Mouse (Mus musculus) kidney, embryonic 16.5 days (tissue): ENCODE measurements at regions not wholly inside any gene's neighbourhood (a gene's known extent, or its start where the extent isn't known, plus 50 kb on each side); places are given as distances from the start of the nearest gene placed in this dataset.

Experiments
- ATAC-seq: fragments of 200-750 bp; cut with Nextera tagmentation; 2 replicates; pipeline ENCODE4 v1.8.0; 2017; ENCODE audit warnings: moderate TSS enrichment; ENCODE audit not compliant: low FRiP score, low TSS enrichment
- H3K27ac ChIP-seq: fragments of 300-500 bp; sonication (generic); 2 replicates; pipeline ENCODE4 v1.5.1; 2014; ENCODE audit warnings: low read length
- H3K27me3 ChIP-seq: fragments of 300-500 bp; sonication (generic); 2 replicates; pipeline ENCODE4 v1.6.1; 2014; ENCODE audit warnings: low read length, control low read depth, mixed read lengths; ENCODE audit not compliant: insufficient read depth
- H3K36me3 ChIP-seq: fragments of 300-500 bp; sonication (generic); 2 replicates; pipeline ENCODE4 v1.6.1; 2014; ENCODE audit warnings: low read length, control low read depth, mixed read lengths; ENCODE audit not compliant: insufficient read depth
- H3K4me1 ChIP-seq: fragments of 300-500 bp; sonication (generic); 2 replicates; pipeline ENCODE4 v1.6.1; 2014; ENCODE audit warnings: low read length, control low read depth, mixed read lengths; ENCODE audit not compliant: insufficient read depth
- H3K4me2 ChIP-seq: fragments of 300-500 bp; sonication (generic); replicated peaks from 2 replicates; pipeline ENCODE4 v1.6.1; 2014; ENCODE audit warnings: low read depth, low read length
- H3K4me3 ChIP-seq: fragments of 300-500 bp; sonication (generic); 2 replicates; pipeline ENCODE4 v1.5.1; 2014; ENCODE audit warnings: mild to moderate bottlenecking, low read length
- H3K9ac ChIP-seq: fragments of 300-500 bp; sonication (generic); replicated peaks from 2 replicates; pipeline ENCODE4 v1.6.1; 2014; ENCODE audit warnings: low read length
- H3K9me3 ChIP-seq: fragments of 300-500 bp; sonication (generic); 2 replicates; pipeline ENCODE4 v1.6.1; 2016; ENCODE audit warnings: low read length, control low read depth
- WGBS: fragments of 180-500 bp; shearing (Covaris S2); extraction: QIAGEN DNeasy Blood & Tissue Kit; methylation state at CpG from one replicate; pipeline ENCODE4 v1.1.7; 2014; 5-methylcytosine and 5-hydroxymethylcytosine counted together

DNA sequence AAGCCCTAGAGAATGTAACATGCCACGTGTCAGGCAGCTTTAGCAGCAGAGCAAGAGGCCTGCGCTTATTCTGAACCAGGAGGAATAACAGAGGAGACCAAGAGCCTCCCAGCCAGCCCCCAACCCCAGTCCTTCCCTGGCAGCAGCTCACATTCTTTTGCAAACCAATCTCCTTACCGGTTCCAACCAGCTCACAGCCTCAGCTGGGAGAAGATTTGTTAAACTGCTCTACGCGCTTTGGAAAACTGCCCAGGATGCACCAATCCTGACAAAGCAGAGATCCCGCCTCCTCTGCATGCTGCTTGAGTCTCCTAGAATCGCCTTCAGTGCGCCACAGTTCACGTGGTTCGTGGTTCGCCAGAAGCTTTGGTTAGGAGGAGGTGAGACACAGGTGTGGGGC, 51.8 kb downstream of the Gm9376 start:
- ATAC-seq: 0 out of 2 replicates have a peak, but pooled peaks have one; percentile 35
- WGBS: 55% methylated on average over 11 of the region's 11 CpGs

DNA sequence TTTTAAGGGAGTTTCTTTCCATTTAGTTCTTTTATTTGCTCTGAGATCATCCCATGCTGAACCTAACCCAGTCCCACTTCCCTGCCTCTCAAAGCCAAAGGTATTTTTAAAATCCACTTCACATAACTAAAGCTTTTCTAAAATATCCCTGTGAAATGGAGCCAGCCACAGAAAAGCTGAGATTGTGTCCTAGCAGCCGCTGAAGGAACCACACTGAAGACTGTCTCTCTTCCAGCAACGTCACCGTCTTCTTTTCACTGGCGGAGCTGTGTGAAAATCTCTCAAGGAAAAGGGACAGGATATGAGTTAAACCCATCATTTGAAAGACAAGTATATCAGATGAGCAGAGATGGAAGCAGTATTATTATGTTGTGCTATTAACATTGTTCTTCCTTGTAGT, 53.3 kb downstream of the Gm9376 start:
- Histone ChIP-seq H3K9ac (no peak overlapping the region), H3K4me2 (no peak overlapping the region), H3K9me3 (no peaks in the 10 kb centered on the region), H3K27me3 (peaks cover 30% of the 10 kb centered on the region), H3K27ac (no peak overlapping the region), H3K4me1 (no peaks in the 10 kb centered on the region), H3K4me3 (no peak overlapping the region), H3K36me3 (no peaks in the 10 kb centered on the region)
- 89% methylated on average over 4 of the region's 4 CpGs for WGBS
- no peak for ATAC-seq

More for the DNA sequence above, 51.8 kb downstream of the Gm9376 start:
- Histone ChIP-seq H3K9me3 (no peaks in the 10 kb centered on the region), H3K9ac (no peak overlapping the region), H3K27me3 (peaks cover 25% of the 10 kb centered on the region), H3K4me3 (no peak overlapping the region), H3K4me2 (no peak overlapping the region), H3K27ac (no peak overlapping the region), H3K36me3 (no peaks in the 10 kb centered on the region), H3K4me1 (no peaks in the 10 kb centered on the region)

DNA sequence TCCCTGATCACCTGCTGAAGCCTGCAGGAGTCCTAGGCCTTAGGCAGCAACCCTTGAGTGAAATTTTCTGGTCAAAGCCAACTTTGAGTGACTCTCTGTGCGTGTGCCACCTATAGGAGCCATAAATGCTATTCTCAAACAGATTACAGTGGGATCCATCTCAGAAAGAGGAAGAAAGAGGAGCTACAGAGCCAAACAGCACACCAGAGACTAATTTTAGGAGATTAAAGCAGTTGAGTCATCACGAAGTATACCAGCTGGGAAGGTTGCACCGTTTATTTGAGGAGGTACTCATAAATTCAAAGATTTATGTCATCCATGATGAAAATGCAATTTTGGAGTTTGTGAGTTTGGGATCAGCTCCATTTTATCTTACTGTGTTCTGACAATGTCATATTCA, 54.3 kb downstream of the Gm9376 start:
- H3K9ac ChIP-seq: no peak overlapping the region
- no peak overlapping the region for H3K4me2 ChIP-seq
- no peaks in the 10 kb centered on the region for H3K36me3 ChIP-seq
- no peak overlapping the region for H3K4me3 ChIP-seq
- whole genome bisulfite sequencing: 86% methylated on average over 3 of the region's 3 CpGs
- no peaks in the 10 kb centered on the region for H3K4me1 ChIP-seq
- H3K27ac ChIP-seq: no peak overlapping the region
- no peak for ATAC-seq
- peaks cover 30% of the 10 kb centered on the region for H3K27me3 ChIP-seq
- no peaks in the 10 kb centered on the region for H3K9me3 ChIP-seq

DNA sequence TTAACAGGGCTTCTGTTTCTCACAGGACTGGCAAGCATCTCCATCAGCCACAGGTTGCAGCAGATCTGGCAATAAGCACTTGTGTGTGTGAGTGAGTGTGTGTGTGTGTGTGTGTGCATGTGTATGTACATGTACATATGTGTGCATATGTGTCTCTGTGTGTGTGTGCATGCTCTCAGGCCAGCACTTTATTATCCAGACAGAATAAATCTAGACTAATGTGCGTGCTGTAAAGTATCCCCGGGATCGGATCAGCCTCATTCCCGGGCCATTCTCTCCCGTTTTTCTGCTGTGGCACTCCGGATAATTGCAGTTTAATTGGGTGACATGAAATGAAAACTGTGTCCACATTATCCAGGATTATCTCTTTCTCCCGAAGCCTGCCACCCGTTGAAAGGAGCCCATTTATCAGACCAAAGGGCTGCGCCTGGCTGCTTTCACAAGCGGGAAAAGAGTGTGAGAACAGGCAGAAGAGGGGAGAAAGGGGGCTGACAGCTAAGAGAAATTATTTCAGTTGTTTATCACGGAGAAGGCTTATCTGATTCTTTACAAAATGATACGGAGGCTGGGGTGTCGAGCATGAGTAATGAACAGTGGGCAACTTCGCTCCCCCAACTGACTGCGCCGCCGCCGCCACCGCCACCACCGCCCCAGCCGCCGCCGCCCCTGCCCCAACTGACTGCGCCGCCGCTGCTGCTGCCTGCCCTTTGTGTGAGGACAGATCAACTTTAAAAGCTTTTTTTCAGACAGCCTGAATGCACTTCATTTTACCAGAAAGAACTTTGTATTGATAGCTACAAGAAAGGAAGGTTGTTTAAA, 55.5 kb downstream of the Gm9376 start:
- Histone ChIP-seq H3K36me3 (no peaks in the 10 kb centered on the region), H3K4me2 (peak overlapping the region; percentile 51), H3K27ac (no peak overlapping the region), H3K4me1 (no peaks in the 10 kb centered on the region), H3K4me3 (peak overlapping the region; percentile 36), H3K9ac (no peak overlapping the region), H3K9me3 (no peaks in the 10 kb centered on the region), H3K27me3 (peaks cover 30% of the 10 kb centered on the region)
- WGBS: 8% methylated on average over 26 of the region's 26 CpGs
- ATAC-seq: no peak

DNA sequence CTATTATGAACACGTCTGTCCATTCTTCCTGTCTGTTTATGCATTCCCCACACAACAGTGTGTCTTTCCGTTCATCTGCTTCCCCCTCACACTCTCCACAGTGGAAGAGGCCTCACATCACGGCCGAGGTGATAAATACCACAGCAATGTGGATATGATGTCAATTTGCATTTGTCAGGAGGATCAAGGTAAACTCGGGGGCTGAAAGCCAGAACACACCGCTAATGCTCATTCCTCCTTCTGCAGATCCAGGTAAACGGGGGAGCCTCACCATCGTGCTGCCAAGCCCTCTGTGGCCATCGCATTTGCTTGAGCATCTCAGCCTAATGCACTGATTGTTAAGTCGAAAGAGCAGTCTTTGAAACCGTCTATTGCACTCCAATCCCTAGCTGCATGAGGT, 56.1 kb downstream of the Gm9376 start:
- H3K4me3 ChIP-seq: peak overlapping the region; percentile 36
- H3K9me3 ChIP-seq: no peaks in the 10 kb centered on the region
- no peaks in the 10 kb centered on the region for H3K36me3 ChIP-seq
- H3K4me2 ChIP-seq: peak overlapping the region; percentile 51
- H3K27me3 ChIP-seq: peaks cover 30% of the 10 kb centered on the region
- H3K4me1 ChIP-seq: no peaks in the 10 kb centered on the region
- H3K9ac ChIP-seq: no peak overlapping the region
- no peak overlapping the region for H3K27ac ChIP-seq
- ATAC-seq: no peak
- 14% methylated on average over 11 of the region's 11 CpGs for WGBS

DNA sequence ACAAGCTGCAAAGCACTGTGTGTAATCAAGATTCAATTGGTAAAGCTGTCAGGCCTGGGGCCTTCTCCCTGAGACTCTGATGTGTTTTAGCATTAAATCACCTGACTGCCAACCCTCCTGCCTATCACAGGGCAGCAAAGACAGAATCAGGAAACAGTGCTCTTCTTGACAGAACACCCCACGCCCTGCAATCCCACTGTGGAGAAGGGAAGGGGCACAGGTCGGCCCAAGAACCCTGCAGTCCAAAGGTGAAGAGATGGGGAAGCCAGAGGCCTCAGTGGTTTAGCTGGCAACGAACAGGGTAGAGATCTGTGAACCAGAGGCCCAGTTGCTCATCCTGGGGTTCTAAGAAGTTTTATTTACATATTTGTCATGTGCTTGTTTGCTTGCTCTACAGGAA, 71.3 kb downstream of the Gm9376 start:
- ATAC-seq: no peak
- 70% methylated on average over 3 of the region's 3 CpGs for WGBS

DNA sequence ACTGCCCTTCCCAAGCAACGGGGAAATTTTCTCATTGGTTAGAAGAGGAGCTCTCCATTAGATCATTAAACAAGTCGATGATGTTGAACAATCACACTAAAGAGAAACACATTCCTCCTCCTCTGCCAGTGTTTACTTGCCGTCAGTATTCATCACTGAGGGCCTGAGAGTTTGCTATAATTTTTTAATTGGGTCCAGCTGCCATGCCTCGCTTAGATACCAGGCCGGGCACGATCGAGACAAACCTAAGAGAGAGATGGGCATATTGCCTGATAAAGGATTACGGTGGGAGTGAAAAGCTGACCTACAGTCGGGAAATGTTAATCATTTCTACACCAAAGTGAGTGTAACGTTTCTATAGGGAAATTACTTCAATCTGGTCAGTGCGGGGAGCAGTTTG, 96.2 kb downstream of the Gm9376 start:
- Histone ChIP-seq H3K4me1 (no peaks in the 10 kb centered on the region), H3K27ac (no peak overlapping the region), H3K27me3 (no peaks in the 10 kb centered on the region), H3K9ac (no peak overlapping the region), H3K4me2 (peak overlapping the region; percentile 38), H3K36me3 (no peaks in the 10 kb centered on the region), H3K9me3 (no peaks in the 10 kb centered on the region), H3K4me3 (peak overlapping the region; percentile 26)
- no peak for ATAC-seq
- WGBS: 36% methylated on average over 11 of the region's 11 CpGs

More for the DNA sequence above, 71.3 kb downstream of the Gm9376 start:
- H3K4me2 ChIP-seq: no peak overlapping the region
- H3K9ac ChIP-seq: no peak overlapping the region
- no peak overlapping the region for H3K4me3 ChIP-seq
- no peaks in the 10 kb centered on the region for H3K27me3 ChIP-seq
- no peaks in the 10 kb centered on the region for H3K4me1 ChIP-seq
- no peaks in the 10 kb centered on the region for H3K9me3 ChIP-seq
- no peak overlapping the region for H3K27ac ChIP-seq
- H3K36me3 ChIP-seq: no peaks in the 10 kb centered on the region

DNA sequence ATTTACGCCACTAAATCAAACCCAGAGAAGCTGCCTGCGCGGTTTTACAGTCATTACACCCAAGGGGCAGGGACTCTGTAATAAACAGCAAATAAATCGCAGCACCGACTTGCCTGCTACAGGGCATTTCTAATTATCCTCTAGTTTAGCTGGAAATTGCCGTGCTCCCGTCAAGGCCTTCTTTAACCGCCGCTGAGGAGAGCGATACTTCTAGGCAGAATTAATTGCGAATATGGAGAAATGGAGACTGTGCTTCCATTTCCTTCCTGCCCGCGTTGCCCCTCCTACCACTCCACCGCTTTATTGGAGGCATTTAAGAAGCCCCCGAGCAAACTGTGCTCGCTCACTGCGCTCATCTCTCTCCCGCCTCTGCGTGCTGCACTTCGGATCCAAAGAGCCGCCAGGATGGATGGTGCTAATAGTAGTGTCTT, 96.6 kb downstream of the Gm9376 start:
- H3K9ac ChIP-seq: no peak overlapping the region
- H3K27me3 ChIP-seq: no peaks in the 10 kb centered on the region
- peak overlapping the region; percentile 38 for H3K4me2 ChIP-seq
- no peaks in the 10 kb centered on the region for H3K4me1 ChIP-seq
- peak overlapping the region; percentile 26 for H3K4me3 ChIP-seq
- ATAC-seq: no peak
- no peaks in the 10 kb centered on the region for H3K36me3 ChIP-seq
- WGBS: 36% methylated on average over 21 of the region's 21 CpGs
- H3K9me3 ChIP-seq: no peaks in the 10 kb centered on the region
- H3K27ac ChIP-seq: no peak overlapping the region

DNA sequence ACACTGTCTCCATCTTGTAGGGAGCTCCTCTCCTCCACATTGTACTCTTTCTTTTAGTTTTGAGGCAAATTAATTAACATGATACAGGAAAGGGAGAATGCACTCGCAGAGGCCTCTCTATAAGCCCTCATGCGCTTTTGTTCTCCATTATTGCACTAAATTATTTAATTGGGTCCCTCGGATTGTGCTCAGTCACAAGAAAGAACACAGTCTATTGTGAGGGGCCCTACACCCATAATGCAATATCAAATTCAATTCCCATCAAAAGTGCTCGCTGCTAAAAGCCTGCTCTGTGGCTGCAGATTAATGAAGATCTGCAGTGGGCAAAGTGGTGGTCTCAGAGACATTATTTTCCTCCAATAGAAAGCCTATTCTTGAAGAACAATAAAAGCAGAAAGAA, 99.8 kb downstream of the Gm9376 start:
- H3K9ac ChIP-seq: no peak overlapping the region
- no peaks in the 10 kb centered on the region for H3K36me3 ChIP-seq
- ATAC-seq: no peak
- no peak overlapping the region for H3K4me2 ChIP-seq
- peaks cover 3% of the 10 kb centered on the region; the same call in 1 of the 2 replicates for H3K4me1 ChIP-seq
- no peak overlapping the region for H3K4me3 ChIP-seq
- no peaks in the 10 kb centered on the region; the same call in 1 of the 2 replicates for H3K27me3 ChIP-seq
- no peaks in the 10 kb centered on the region for H3K9me3 ChIP-seq
- 83% methylated on average over 4 of the region's 4 CpGs for WGBS
- H3K27ac ChIP-seq: no peak overlapping the region
